Mouse (Mus musculus): ENCODE data around the gene Reep1.

Reep1 gene

GRCm38 (mm10) chr6:71707511-71708501 is at the start of gene Reep1:
TSS of gene Reep1 (plus strand) at chr6:71707561.
- DNase-seq (ENCODE audit: low spot score): no peak

GRCm38 (mm10) chr6:71658290-71658689 is 49.1 kb upstream of the Reep1 start:
- DNase-seq (ENCODE audit: low spot score): no peak

DNA sequence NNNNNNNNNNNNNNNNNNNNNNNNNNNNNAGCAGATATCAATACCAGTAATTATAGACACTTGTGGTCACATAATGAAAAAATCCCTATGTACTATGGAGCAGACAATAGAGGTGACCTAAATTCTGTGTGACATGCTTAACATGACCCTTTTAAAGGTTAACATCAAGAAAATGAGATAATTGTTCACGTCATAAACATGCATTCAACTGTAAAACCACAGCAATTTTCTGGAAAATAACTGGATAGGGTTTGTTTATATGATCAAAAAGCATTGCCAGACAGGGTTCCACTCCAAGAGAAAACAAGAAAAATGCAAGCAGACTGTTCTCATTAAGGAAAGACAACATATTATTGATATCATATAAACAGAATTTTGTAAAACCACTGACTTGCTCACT is 42.9 kb upstream of the Reep1 start:
- DNase-seq (ENCODE audit: low spot score): no peak

GRCm38 (mm10) chr6:71673166-71673565 is 34.2 kb upstream of the Reep1 start:
- DNase-seq (ENCODE audit: low spot score): no peak

GRCm38 (mm10) chr6:71678891-71679290 is 28.5 kb upstream of the Reep1 start:
- DNase-seq (ENCODE audit: low spot score): no peak

- DNase-seq (ENCODE audit: low spot score): no peak
Observed at GRCm38 (mm10) chr6:71695150-71695549, 12.2 kb upstream of the Reep1 start.

- DNase-seq (ENCODE audit: low spot score): no peak
Observed at GRCm38 (mm10) chr6:71695599-71695998, 11.8 kb upstream of the Reep1 start.

DNA sequence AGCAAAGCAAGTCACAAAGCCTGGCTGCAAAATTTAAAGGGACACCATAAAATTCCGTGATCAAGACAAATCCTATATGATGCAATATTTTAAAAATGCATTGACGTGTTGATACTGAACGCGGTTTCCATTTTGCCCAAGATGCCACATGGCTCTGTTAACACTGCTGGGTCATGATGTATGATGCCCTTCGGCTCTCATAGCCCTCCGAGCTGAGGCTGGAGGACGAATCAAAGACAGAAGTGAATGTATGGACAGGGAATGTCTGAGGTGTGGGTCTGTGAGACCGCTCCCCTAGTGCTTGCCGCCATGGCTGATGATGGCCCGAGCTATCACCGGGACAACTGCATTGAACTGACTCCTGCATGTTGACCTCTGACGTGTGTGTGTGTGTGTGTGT is 490 bp upstream of the Reep1 start:
- no peak for DNase-seq (ENCODE audit: low spot score)

GRCm38 (mm10) chr6:71708528-71708927 is 1.2 kb downstream of the Reep1 start:
- no peak for DNase-seq (ENCODE audit: low spot score)

- DNase-seq (ENCODE audit: low spot score): no peak
Observed at GRCm38 (mm10) chr6:71710323-71710722, 3.0 kb downstream of the Reep1 start.

- DNase-seq (ENCODE audit: low spot score): no peak
Observed at GRCm38 (mm10) chr6:71711201-71711600, 3.8 kb downstream of the Reep1 start.

GRCm38 (mm10) chr6:71713532-71713931 is 6.2 kb downstream of the Reep1 start:
- no peak for DNase-seq (ENCODE audit: low spot score)

DNA sequence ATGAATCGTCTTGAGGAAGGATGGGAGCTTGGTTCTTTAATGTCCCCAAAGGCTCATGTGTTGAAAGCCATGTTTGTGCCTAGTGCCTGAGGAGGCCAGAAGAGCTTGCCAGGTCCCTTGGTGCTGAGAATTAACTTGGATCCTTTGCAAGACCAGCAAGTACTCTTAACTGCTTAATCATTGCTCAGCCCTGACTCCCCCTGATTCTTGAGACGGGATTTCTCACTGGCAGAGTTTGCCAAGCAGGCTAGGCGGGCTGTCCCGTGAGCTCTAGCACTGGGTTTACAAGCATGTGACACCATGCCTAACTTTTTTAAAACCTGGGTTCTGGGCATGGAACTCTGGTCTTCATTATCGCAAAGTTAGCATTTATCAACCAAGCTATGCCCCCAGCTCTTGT is 7.6 kb downstream of the Reep1 start:
- DNase-seq (ENCODE audit: low spot score): no peak

- DNase-seq (ENCODE audit: low spot score): no peak
Observed at GRCm38 (mm10) chr6:71716434-71716833, 9.1 kb downstream of the Reep1 start.

DNA sequence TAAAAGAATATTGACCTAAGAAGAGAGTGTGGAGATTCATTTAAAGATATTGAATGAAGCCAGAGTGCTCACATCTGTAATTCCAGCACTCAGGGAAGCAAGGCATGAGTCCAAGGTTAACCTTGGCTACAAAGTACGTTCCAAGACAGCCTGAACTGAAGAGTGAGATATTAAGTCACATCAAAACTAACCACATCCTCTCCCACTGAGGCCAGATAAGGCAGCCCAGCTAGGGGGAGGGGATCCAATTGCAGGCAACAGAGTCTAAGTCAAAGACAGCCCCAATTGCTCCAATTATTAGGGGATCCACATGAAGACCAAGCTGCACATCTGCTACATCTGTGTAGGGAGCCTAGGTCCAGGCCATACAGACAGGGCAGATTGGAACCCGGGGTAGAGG is 11.0 kb downstream of the Reep1 start:
- DNase-seq (ENCODE audit: low spot score): no peak

GRCm38 (mm10) chr6:71719302-71719701 is 11.9 kb downstream of the Reep1 start:
- DNase-seq (ENCODE audit: low spot score): no peak

DNA sequence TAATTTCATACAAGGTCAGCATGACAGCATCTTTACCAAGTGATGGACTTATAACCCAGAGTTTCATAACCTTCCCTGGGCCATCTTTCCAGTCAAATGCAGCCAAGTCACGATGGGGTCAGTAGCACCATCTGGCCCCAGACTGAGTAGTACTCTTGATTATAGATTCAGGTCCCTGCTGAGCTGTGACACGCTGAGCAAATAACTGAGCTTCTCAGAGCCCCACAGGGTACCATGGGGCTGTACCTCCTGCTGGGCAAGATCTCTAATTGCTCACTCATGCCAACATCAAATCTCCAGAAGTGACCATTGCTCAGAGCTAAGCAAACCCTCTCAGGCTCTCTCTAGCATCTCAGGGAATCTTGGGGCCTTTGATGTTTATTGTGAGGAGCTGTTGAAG is 15.6 kb downstream of the Reep1 start:
- DNase-seq (ENCODE audit: low spot score): no peak

DNA sequence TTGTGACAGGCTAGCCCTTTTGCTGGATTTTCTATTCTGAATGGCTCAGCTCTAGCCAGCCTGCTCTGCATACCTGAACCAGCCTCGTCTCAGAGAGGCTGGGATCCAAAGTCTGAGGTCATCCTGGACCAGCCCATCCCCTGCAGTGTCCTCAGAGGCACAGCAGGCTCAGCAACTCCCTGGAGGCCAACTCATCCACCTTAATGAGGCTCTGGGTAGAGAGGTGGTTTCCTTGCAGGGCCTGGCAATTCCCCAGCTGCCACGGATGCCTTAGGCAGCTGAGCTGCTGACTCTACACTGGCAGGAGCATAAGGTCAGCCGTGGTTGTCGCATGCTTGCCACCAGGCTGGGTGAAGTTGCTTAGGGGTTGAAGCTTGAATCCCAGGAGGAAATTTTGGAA is 16.2 kb downstream of the Reep1 start:
- DNase-seq (ENCODE audit: low spot score): no peak

DNA sequence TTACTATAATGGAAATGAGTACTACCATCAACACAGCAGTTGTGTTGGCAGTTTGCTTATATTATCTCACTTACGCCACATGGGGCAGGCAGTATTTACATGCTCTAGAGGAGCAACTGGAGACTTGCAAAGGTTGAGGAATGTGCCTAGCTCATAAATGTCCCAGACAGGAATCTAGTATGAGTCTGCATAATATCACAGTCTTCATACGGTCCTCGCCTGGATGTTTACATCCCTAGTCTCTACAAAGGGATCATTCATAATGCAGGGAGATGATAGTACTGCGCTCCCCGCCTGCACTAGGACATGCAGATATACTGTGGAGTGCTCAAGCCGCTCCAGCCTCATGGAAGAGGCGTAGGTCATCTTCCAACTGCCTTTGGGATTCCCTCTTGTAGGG is 19.3 kb downstream of the Reep1 start:
- DNase-seq (ENCODE audit: low spot score): no peak

DNA sequence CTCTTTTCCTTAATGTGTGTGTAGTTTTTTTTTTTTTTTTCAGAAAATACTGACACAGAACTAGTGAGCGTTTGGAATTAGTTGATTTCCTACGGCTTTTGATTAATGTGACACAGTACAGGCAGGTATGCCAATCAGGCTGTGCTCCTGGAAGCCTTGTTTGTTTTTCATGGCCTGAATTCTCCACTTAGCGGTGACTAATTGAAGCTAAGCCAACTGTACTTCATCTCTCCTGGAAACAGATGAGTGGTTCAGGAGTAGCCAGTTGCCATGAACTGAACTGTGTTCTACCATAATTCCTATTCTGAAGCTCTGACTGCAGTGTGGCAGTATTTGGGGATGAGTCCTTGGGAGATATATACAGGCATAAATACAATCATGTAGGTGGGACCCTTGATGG is 20.9 kb downstream of the Reep1 start:
- DNase-seq (ENCODE audit: low spot score): no peak

DNA sequence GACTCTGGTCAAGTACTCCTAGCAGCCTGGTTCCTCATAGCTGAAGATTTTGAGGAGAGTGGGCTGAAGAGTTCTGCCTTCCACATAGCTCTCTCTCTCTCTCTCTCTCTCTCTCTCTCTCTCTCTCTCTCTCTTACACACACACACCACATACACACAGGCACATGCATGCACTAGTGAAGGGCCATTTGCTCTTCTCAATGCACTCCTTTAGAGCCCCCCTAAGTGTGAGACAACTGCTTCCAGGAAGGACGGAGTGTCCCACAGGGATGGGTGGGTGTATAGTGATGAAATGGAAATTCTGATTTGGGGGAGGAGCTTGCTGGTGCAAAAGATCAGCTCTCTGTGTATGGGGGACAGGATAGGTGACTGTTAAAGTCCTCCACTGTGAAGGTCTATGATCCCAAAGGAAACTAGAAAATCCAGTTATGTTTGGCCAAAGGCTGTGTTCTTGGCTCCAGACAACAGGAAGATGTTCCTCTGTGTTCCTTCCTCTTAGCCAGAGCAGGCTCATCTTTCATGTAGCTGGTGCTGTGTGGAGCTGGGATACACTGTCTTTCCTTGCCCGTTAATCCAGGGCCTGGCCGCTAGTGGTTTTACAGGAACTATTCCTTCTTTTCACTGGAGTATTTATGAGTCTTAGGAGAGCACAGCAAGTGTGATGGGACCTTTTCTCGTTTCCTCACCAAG is 27.7 kb downstream of the Reep1 start:
- DNase-seq (ENCODE audit: low spot score): no peak

DNA sequence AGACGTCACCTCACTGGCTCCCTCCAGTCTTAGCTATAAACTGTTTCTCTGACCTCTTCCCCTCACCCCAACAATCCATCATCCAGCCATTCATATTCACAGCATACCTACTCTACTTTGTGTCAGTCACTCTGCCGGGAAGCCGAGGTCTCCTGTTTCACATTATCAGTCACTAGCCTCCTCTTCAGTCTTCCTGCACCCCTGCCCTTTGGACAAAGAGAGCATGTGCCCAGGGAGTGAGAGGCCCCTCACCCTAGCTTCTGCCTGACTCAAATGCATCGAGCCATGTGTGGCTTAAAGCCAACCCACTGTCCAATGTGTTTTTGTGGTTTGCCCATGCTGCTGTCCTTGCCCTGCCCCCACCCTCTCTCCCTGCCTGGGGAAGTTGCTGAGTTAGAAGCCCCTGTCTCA is 28.2 kb downstream of the Reep1 start:
- no peak for DNase-seq (ENCODE audit: low spot score)

DNA sequence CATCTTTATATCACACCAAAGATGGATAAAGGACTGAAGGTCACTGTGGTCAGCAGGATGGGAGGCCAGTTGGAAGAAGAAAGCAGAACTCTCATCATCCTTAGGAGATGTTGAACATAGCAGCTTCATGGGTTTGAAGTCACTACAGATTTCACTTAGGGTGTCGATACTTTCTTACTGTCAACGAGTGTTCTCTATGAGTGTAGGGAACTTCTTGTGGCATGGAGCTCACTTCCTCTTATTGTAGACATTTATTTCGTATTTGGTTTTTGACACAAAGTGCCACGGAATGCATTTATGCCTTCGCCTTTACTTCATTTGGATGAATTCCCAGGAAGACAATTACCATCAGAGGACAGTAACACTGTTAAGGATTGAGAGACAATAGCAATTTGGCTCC is 28.7 kb downstream of the Reep1 start:
- DNase-seq (ENCODE audit: low spot score): no peak

All from layer of hippocampus, adult 9-10 months (tissue).